Mouse (Mus musculus) lung, adult 2 months (tissue): ENCODE measurements at regions not wholly inside any gene's neighbourhood (a gene's known extent, or its start where the extent isn't known, plus 50 kb on each side); places are given as distances from the start of the nearest gene placed in this dataset.
A peak's percentile ranks its signal among the peaks of the same experiment; 100 is the strongest.

Source experiments
- DNase-seq: peaks from one replicate; pipeline ENCODE4 v3.0.0; 2022
- H3K4me1 ChIP-seq: fragments of 200-500 bp; 2 replicates; pipeline ENCODE4 v1.6.1; 2011; ENCODE audit warnings: low read length; ENCODE audit not compliant: control insufficient read depth, insufficient read depth
- H3K4me3 ChIP-seq: fragments of 200-500 bp; replicated peaks from 2 replicates; pipeline ENCODE3; 2011; ENCODE audit warnings: low read depth, mild to moderate bottlenecking, control low read depth, low read length; ENCODE audit errors: extremely low read depth
- CTCF ChIP-seq: fragments of 200-500 bp; IDR thresholded peaks from 2 replicates; pipeline ENCODE4 v1.5.1; 2011; ENCODE audit warnings: mild to moderate bottlenecking, low read length, control low read depth; ENCODE audit not compliant: insufficient read depth
- POLR2A ChIP-seq: fragments of 200-500 bp; IDR thresholded peaks from 2 replicates; pipeline ENCODE4 v1.6.1; 2011; ENCODE audit warnings: low read depth, mild to moderate bottlenecking, control low read depth, low read length, borderline replicate concordance; ENCODE audit errors: extremely low read depth
- WGBS: fragments of 180-500 bp; shearing (Covaris S2); methylation state at CpG from one replicate; pipeline ENCODE4 v1.1.7; 2018; 5-methylcytosine and 5-hydroxymethylcytosine counted together

GRCm38 (mm10) chr3:61243876-61244527, 117.4 kb upstream of the Rap2b start:
- Histone ChIP-seq H3K4me3 (no peak overlapping the region), H3K4me1 (no peaks in the 10 kb centered on the region)
- DNase-seq, result no peak
- WGBS, result 16% methylated on average over 6 of the region's 6 CpGs
- no peak for TF ChIP-seq POLR2A
- TF ChIP-seq CTCF, result no peak

- no peak for DNase-seq
- no peaks in the 10 kb centered on the region for H3K4me1 ChIP-seq
- TF ChIP-seq POLR2A (no peak), CTCF (no peak)
- no peak overlapping the region for H3K4me3 ChIP-seq
- WGBS, result 69% methylated on average over 4 of the region's 4 CpGs
Measured at GRCm38 (mm10) chr3:61246429-61246828, 115.0 kb upstream of the Rap2b start.

GRCm38 (mm10) chr3:61247344-61247743, 114.1 kb upstream of the Rap2b start:
- no peak for DNase-seq
- Histone ChIP-seq H3K4me1 (no peaks in the 10 kb centered on the region), H3K4me3 (no peak overlapping the region)
- 18% methylated on average over 1 of the region's 1 CpGs for WGBS
- TF ChIP-seq POLR2A (no peak), CTCF (no peak)

GRCm38 (mm10) chr3:61255232-61255631, 106.2 kb upstream of the Rap2b start:
- Histone ChIP-seq H3K4me3 (no peak overlapping the region), H3K4me1 (no peaks in the 10 kb centered on the region)
- TF ChIP-seq POLR2A, result no peak
- 66% methylated on average over 4 of the region's 4 CpGs for WGBS
- DNase-seq, result no peak

GRCm38 (mm10) chr3:61255643-61256042, 105.8 kb upstream of the Rap2b start:
- no peak overlapping the region for H3K4me3 ChIP-seq
- DNase-seq, result no peak
- H3K4me1 ChIP-seq, result no peaks in the 10 kb centered on the region
- 84% methylated on average over 2 of the region's 2 CpGs for WGBS
- TF ChIP-seq POLR2A, result no peak
- no peak for TF ChIP-seq CTCF

- Histone ChIP-seq H3K4me3 (no peak overlapping the region), H3K4me1 (no peaks in the 10 kb centered on the region)
- 69% methylated on average over 5 of the region's 5 CpGs for whole genome bisulfite sequencing
- DNase-seq, result peak; percentile 23
- TF ChIP-seq POLR2A (no peak), CTCF (no peak)
Measured at GRCm38 (mm10) chr3:61268453-61269335, 92.7 kb upstream of the Rap2b start.

- DNase-seq, result no peak
- TF ChIP-seq CTCF (no peak), POLR2A (no peak)
- Histone ChIP-seq H3K4me3 (no peak overlapping the region), H3K4me1 (no peaks in the 10 kb centered on the region)
- WGBS, result 67% methylated on average over 10 of the region's 10 CpGs
Measured at GRCm38 (mm10) chr3:61285924-61286520, 75.4 kb upstream of the Rap2b start.

- DNase-seq, result no peak
- TF ChIP-seq CTCF (no peak), POLR2A (no peak)
- H3K4me1 ChIP-seq, result no peaks in the 10 kb centered on the region
- no peak overlapping the region for H3K4me3 ChIP-seq
- WGBS, result 91% methylated on average over 1 of the region's 1 CpGs
Measured at GRCm38 (mm10) chr3:61288195-61288594, 73.2 kb upstream of the Rap2b start.

- Histone ChIP-seq H3K4me1 (no peaks in the 10 kb centered on the region), H3K4me3 (no peak overlapping the region)
- no peak for DNase-seq
- no peak for TF ChIP-seq CTCF
- no peak for TF ChIP-seq POLR2A
- WGBS, result 59% methylated on average over 6 of the region's 6 CpGs
Measured at GRCm38 (mm10) chr3:61294855-61295254, 66.6 kb upstream of the Rap2b start.

- H3K4me1 ChIP-seq, result no peaks in the 10 kb centered on the region
- 58% methylated on average over 3 of the region's 3 CpGs for WGBS
- TF ChIP-seq POLR2A, result no peak
- no peak for TF ChIP-seq CTCF
- no peak for DNase-seq
- H3K4me3 ChIP-seq, result no peak overlapping the region
Measured at GRCm38 (mm10) chr3:61297290-61297689, 64.1 kb upstream of the Rap2b start.
